8 mouse cellular contexts compared by ENCODE assay signal in the genomic region with DNA sequence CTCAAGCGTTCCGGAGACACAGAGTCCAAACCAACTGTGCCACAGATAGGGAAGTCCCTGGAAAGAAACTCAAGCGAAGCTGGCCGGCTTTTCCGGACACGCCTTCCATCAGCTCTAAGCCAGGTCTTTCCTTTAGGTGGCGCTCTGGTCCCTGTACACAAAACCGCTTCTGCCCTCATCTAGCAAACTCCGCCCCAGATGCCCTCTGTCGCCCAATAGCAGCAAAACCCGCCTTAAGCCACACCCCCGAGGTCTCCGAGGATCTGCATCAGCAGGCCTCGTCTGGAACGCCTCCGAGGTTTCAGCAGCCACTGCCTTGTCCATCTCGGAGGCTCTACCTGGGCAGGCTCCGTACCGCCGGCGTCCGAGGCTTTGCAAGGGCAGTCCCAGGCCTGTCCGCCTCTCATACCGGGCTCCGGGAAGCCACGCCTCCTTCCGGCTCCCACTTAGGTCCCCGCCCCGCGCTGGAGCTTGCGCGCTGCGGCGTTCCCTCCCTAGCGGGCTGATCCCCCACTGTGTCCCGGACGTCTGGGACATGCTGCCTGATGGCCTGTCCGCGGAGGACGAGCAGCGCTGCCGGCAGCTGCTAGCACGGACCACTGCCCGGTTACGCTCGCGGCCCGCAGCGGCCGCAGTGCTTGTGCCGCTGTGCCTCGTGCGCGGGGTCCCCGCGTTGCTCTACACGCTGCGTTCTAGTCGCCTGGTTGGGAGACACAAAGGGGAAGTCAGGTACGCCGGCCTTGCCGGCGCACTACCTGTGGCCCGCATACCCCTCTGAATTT. TPM values are rescaled to one million over a fixed set of nuclear protein-coding genes. Genes with fewer than 3 reads are reported as not detected.
DNase-seq lines count a peak whose midpoint lies in the region; ATAC-seq lines count a peak whose summit lies in the region.

A gene (plus strand): TSS at position 462 of the 782 bp plus-strand sequence.
A gene (plus strand): TSS at position 508 of the 782 bp plus-strand sequence.

- WGBS in hindbrain, embryonic 11.5 days: under 1% methylated on average over 64 of the region's 64 CpGs

- peak; percentile 92 for ATAC-seq in hindbrain, embryonic 11.5 days (ENCODE audit: low FRiP score)

- H3K27me3 ChIP-seq in hindbrain, embryonic 11.5 days (ENCODE audit: control insufficient read depth, insufficient read depth, low read length): no peaks in the 10 kb centered on the region

- H3K4me1 ChIP-seq in hindbrain, embryonic 11.5 days (replicated peaks; ENCODE audit: control insufficient read depth, insufficient read depth, low read length): peaks cover 3% of the 10 kb centered on the region

- peak within 1 kb of the TSS; percentile 76 for H3K9ac ChIP-seq in hindbrain, embryonic 11.5 days (ENCODE audit: low read depth, low read length)

- peak; percentile 97 for DNase-seq in Muller cell, postnatal 12 days (ENCODE audit: inconsistent ontology term)
- DNase-seq in cerebellum, adult 9-11 months: peak; percentile 99
- DNase-seq in frontal cortex, adult 2 months (ENCODE audit: extremely low spot score in 1 of 2, low spot score in 1 of 2): peak; percentile 92 to 98
- peak; percentile 96 for DNase-seq in hindbrain, embryonic 11.5 days (ENCODE audit: low spot score)
- peak; percentile 95 to 96 for DNase-seq in layer of hippocampus, postnatal 10 days (ENCODE audit: low spot score in 2 of 2)
- peak; percentile 99 for DNase-seq in lung, postnatal 10 days
- peak; percentile 92 for DNase-seq in ovary, postnatal 36 days (ENCODE audit: low spot score)
- DNase-seq in thymus, postnatal 25 days: peak; percentile 97

- H3K36me3 ChIP-seq in hindbrain, embryonic 11.5 days (ENCODE audit: control insufficient read depth, insufficient read depth, low read length): no peaks in the 10 kb centered on the region

- peak within 1 kb of the TSS; percentile 94 for H3K27ac ChIP-seq in hindbrain, embryonic 11.5 days (ENCODE audit: low read depth, low read length)

- peak within 1 kb of the TSS; percentile 94 for H3K4me2 ChIP-seq in hindbrain, embryonic 11.5 days (replicated peaks; ENCODE audit: low read depth, low read length)

- peak within 1 kb of the TSS; percentile 62 for H3K4me3 ChIP-seq in hindbrain, embryonic 11.5 days (ENCODE audit: low read depth, low read length)

- no peaks in the 10 kb centered on the region for H3K9me3 ChIP-seq in hindbrain, embryonic 11.5 days (ENCODE audit: control insufficient read depth, low read length)

RNA-seq across cellular contexts. Expression of the first gene that starts in this region (rescaled TPM):
- polyA plus RNA-seq in frontal cortex, adult 2 months (2012; rRNA removed): 7.1 and 8.4 TPM in 2 replicates
- polyA plus RNA-seq in hindbrain, embryonic 11.5 days (2014; fragmentation: Nextera tagmentation; extraction: Ambion mirVana): 14.6 and 19.5 TPM in 2 replicates
- 1 to 10 TPM; 9.0 to 9.4 TPM for total RNA-seq in layer of hippocampus, postnatal 10 days (2021)

RNA-seq across cellular contexts. Expression of the second gene that starts in this region (rescaled TPM):
- 6.3 TPM in 2 replicates for polyA plus RNA-seq in frontal cortex, adult 2 months (2012; rRNA removed)
- polyA plus RNA-seq in hindbrain, embryonic 11.5 days (2014; fragmentation: Nextera tagmentation; extraction: Ambion mirVana): 1.5 and 1.6 TPM in 2 replicates
- total RNA-seq in layer of hippocampus, postnatal 10 days (2021): 1 to 10 TPM; 1.7 TPM

Comparison
In these comparisons a context has a peak if more than half of its experiments do, and no peak if none do; other contexts are left out.
1. Peak in every context shown above with its lines: DNase-seq, ATAC-seq, H3K4me3 ChIP-seq and H3K27ac ChIP-seq.